Mouse (Mus musculus) bone marrow, adult 2 months (tissue): ENCODE results near the gene Lrrc2.

Experiments
- CTCF ChIP-seq: fragments of 200-500 bp; IDR thresholded peaks from 2 replicates; pipeline ENCODE4 v1.5.1; 2011; ENCODE audit warnings: low read length, control low read depth; ENCODE audit not compliant: control insufficient read depth, insufficient read depth
- POLR2A ChIP-seq: fragments of 200-500 bp; IDR thresholded peaks from 2 replicates; pipeline ENCODE4 v1.6.1; 2011; ENCODE audit warnings: low read depth, mild to moderate bottlenecking, control low read depth, low read length, borderline replicate concordance; ENCODE audit not compliant: control insufficient read depth

- TF ChIP-seq CTCF, result no peak
- no peak for TF ChIP-seq POLR2A
These were observed 43.3 kb upstream of the Lrrc2 start for GRCm38 (mm10) chr9:110907838-110908630.
